Mouse (Mus musculus) neural tube, embryonic 12.5 days (tissue): ENCODE data around the gene Sod1. TPM values are rescaled to one million over a fixed set of nuclear protein-coding genes. Genes with fewer than 3 reads are reported as not detected.

Source experiments
- ATAC-seq: fragments of 200-750 bp; cut with Nextera tagmentation; 2 replicates; pipeline ENCODE4 v1.8.0; 2017; ENCODE audit warnings: low read depth, mild to moderate bottlenecking, moderate TSS enrichment, moderate library complexity; ENCODE audit not compliant: low FRiP score
- H3K27ac ChIP-seq: fragments of 300-500 bp; sonication (generic); 2 replicates; pipeline ENCODE4 v1.5.1; 2016
- H3K27me3 ChIP-seq: fragments of 300-500 bp; sonication (generic); replicated peaks from 2 replicates; pipeline ENCODE4 v1.6.1; 2016; ENCODE audit warnings: mild to moderate bottlenecking
- H3K36me3 ChIP-seq: fragments of 300-500 bp; sonication (generic); 2 replicates; pipeline ENCODE4 v1.6.1; 2016; ENCODE audit warnings: mild to moderate bottlenecking
- H3K4me1 ChIP-seq: fragments of 300-500 bp; sonication (generic); 2 replicates; pipeline ENCODE4 v1.6.1; 2016
- H3K4me2 ChIP-seq: fragments of 300-500 bp; sonication (generic); replicated peaks from 2 replicates; pipeline ENCODE4 v1.6.1; 2016; ENCODE audit warnings: mild to moderate bottlenecking
- H3K4me3 ChIP-seq: fragments of 300-500 bp; sonication (generic); 2 replicates; pipeline ENCODE4 v1.5.1; 2016
- H3K9ac ChIP-seq: fragments of 300-500 bp; sonication (generic); 2 replicates; pipeline ENCODE4 v1.6.1; 2016; ENCODE audit warnings: mild to moderate bottlenecking
- H3K9me3 ChIP-seq: fragments of 300-500 bp; sonication (generic); 2 replicates; pipeline ENCODE4 v1.6.1; 2016; ENCODE audit warnings: mild to moderate bottlenecking
- WGBS: fragments of 180-500 bp; shearing (Covaris S2); methylation state at CpG from one replicate; pipeline ENCODE4 v1.1.7; 2016; 5-methylcytosine and 5-hydroxymethylcytosine counted together
- polyA plus RNA-seq: library from polyadenylated mRNA; unstranded; fragments of >200 nt; fragmentation: Nextera tagmentation; extraction: Ambion mirVana; gene quantifications from 2 replicates; pipeline ENCODE4 v1.2.1, GENCODE M21; 2016

Gene Sod1
- polyA plus RNA-seq, 1 experiment from 2014 or later, result 755 TPM

- no peak overlapping the region for H3K27ac ChIP-seq
- no peaks in the 10 kb centered on the region for H3K9me3 ChIP-seq
These were observed 26.8 kb upstream of the Sod1 start for GRCm38 (mm10) chr16:90193719-90194118.

GRCm38 (mm10) chr16:90196688-90197240 lies 23.8 kb upstream of the Sod1 start:
- peak overlapping the region; percentile 57 for H3K4me2 ChIP-seq
- no peaks in the 10 kb centered on the region for H3K27me3 ChIP-seq
- no peak overlapping the region for H3K4me3 ChIP-seq
- H3K27ac ChIP-seq, result no peak overlapping the region
- 87% methylated on average over 7 of the region's 7 CpGs for WGBS
- H3K36me3 ChIP-seq, result no peaks in the 10 kb centered on the region
- H3K4me1 ChIP-seq, result 0 out of 2 replicates have a peak, but pooled peaks cover 3% of the 10 kb centered on the region
- no peak overlapping the region for H3K9ac ChIP-seq
- ATAC-seq, result no peak
- no peaks in the 10 kb centered on the region for H3K9me3 ChIP-seq

More at GRCm38 (mm10) chr16:90193719-90194118, 26.8 kb upstream of the Sod1 start:
- Histone ChIP-seq H3K9ac (no peak overlapping the region), H3K4me1 (0 out of 2 replicates have a peak, but pooled peaks cover 3% of the 10 kb centered on the region), H3K27me3 (no peaks in the 10 kb centered on the region), H3K36me3 (no peaks in the 10 kb centered on the region), H3K4me2 (no peak overlapping the region), H3K4me3 (no peak overlapping the region)
- no peak for ATAC-seq

- peak; percentile 93 for ATAC-seq
- H3K27ac ChIP-seq, result no peak overlapping the region
- WGBS, result 4% methylated on average over 22 of the region's 22 CpGs
- no peaks in the 10 kb centered on the region for H3K36me3 ChIP-seq
- peak overlapping the region; percentile 57 for H3K4me2 ChIP-seq
- H3K4me3 ChIP-seq, result peak overlapping the region; percentile 38
- H3K4me1 ChIP-seq, result 0 out of 2 replicates have a peak, but pooled peaks cover 3% of the 10 kb centered on the region
- no peaks in the 10 kb centered on the region for H3K9me3 ChIP-seq
- no peaks in the 10 kb centered on the region for H3K27me3 ChIP-seq
- H3K9ac ChIP-seq, result peak overlapping the region; percentile 52
These were observed 23.1 kb upstream of the Sod1 start for GRCm38 (mm10) chr16:90197337-90197973.

- Histone ChIP-seq H3K4me2 (no peak overlapping the region), H3K4me3 (no peak overlapping the region), H3K27me3 (no peaks in the 10 kb centered on the region), H3K9me3 (no peaks in the 10 kb centered on the region), H3K27ac (no peak overlapping the region), H3K36me3 (no peaks in the 10 kb centered on the region), H3K9ac (no peak overlapping the region), H3K4me1 (0 out of 2 replicates have a peak, but pooled peaks cover 3% of the 10 kb centered on the region)
- ATAC-seq, result no peak
- WGBS, result 93% methylated on average over 6 of the region's 6 CpGs
These were observed 21.9 kb upstream of the Sod1 start for GRCm38 (mm10) chr16:90198626-90199025.

GRCm38 (mm10) chr16:90199174-90199573 lies 21.4 kb upstream of the Sod1 start:
- Histone ChIP-seq H3K27ac (no peak overlapping the region), H3K9me3 (no peaks in the 10 kb centered on the region), H3K9ac (no peak overlapping the region), H3K4me1 (0 out of 2 replicates have a peak, but pooled peaks cover 3% of the 10 kb centered on the region), H3K4me2 (no peak overlapping the region), H3K36me3 (no peaks in the 10 kb centered on the region), H3K4me3 (no peak overlapping the region), H3K27me3 (no peaks in the 10 kb centered on the region)
- no peak for ATAC-seq
- 90% methylated on average over 10 of the region's 10 CpGs for WGBS

- no peak overlapping the region for H3K4me2 ChIP-seq
- ATAC-seq, result no peak
- 77% methylated on average over 19 of the region's 19 CpGs for WGBS
- H3K27me3 ChIP-seq, result no peaks in the 10 kb centered on the region
- no peaks in the 10 kb centered on the region for H3K9me3 ChIP-seq
- no peak overlapping the region for H3K4me3 ChIP-seq
- H3K4me1 ChIP-seq, result 0 out of 2 replicates have a peak, but pooled peaks cover 3% of the 10 kb centered on the region
- H3K9ac ChIP-seq, result no peak overlapping the region
- H3K36me3 ChIP-seq, result no peaks in the 10 kb centered on the region
- no peak overlapping the region for H3K27ac ChIP-seq
These were observed 18.4 kb upstream of the Sod1 start for GRCm38 (mm10) chr16:90202140-90202539.

GRCm38 (mm10) chr16:90203226-90203962 lies 17.2 kb upstream of the Sod1 start:
- Histone ChIP-seq H3K9me3 (no peaks in the 10 kb centered on the region), H3K27me3 (no peaks in the 10 kb centered on the region), H3K36me3 (no peaks in the 10 kb centered on the region), H3K9ac (no peak overlapping the region), H3K4me3 (no peak overlapping the region), H3K27ac (no peak overlapping the region), H3K4me1 (no peaks in the 10 kb centered on the region), H3K4me2 (no peak overlapping the region)
- WGBS, result 87% methylated on average over 6 of the region's 6 CpGs
- no peak for ATAC-seq

GRCm38 (mm10) chr16:90204868-90205267 lies 15.7 kb upstream of the Sod1 start:
- Histone ChIP-seq H3K9me3 (no peaks in the 10 kb centered on the region), H3K4me2 (no peak overlapping the region), H3K4me3 (no peak overlapping the region), H3K36me3 (no peaks in the 10 kb centered on the region), H3K27me3 (no peaks in the 10 kb centered on the region), H3K4me1 (no peaks in the 10 kb centered on the region), H3K9ac (no peak overlapping the region), H3K27ac (no peak overlapping the region)
- no peak for ATAC-seq
- 96% methylated on average over 2 of the region's 2 CpGs for WGBS

GRCm38 (mm10) chr16:90208996-90209395 lies 11.6 kb upstream of the Sod1 start:
- H3K9ac ChIP-seq, result no peak overlapping the region
- no peak overlapping the region for H3K4me3 ChIP-seq
- WGBS, result 78% methylated on average over 3 of the region's 3 CpGs
- H3K9me3 ChIP-seq, result no peaks in the 10 kb centered on the region
- no peaks in the 10 kb centered on the region for H3K27me3 ChIP-seq
- H3K4me1 ChIP-seq, result no peaks in the 10 kb centered on the region
- no peak for ATAC-seq
- H3K27ac ChIP-seq, result no peak overlapping the region
- H3K4me2 ChIP-seq, result no peak overlapping the region
- H3K36me3 ChIP-seq, result no peaks in the 10 kb centered on the region

- H3K4me3 ChIP-seq, result no peak overlapping the region
- no peak overlapping the region for H3K4me2 ChIP-seq
- no peaks in the 10 kb centered on the region for H3K36me3 ChIP-seq
- ATAC-seq, result no peak
- H3K27me3 ChIP-seq, result no peaks in the 10 kb centered on the region
- H3K27ac ChIP-seq, result no peak overlapping the region
- no peaks in the 10 kb centered on the region for H3K9me3 ChIP-seq
- no peaks in the 10 kb centered on the region for H3K4me1 ChIP-seq
- 88% methylated on average over 10 of the region's 10 CpGs for WGBS
- no peak overlapping the region for H3K9ac ChIP-seq
These were observed 9.8 kb upstream of the Sod1 start for GRCm38 (mm10) chr16:90210717-90211116.

- Histone ChIP-seq H3K27ac (no peak overlapping the region), H3K4me2 (no peak overlapping the region), H3K36me3 (no peaks in the 10 kb centered on the region), H3K9ac (no peak overlapping the region), H3K4me3 (no peak overlapping the region), H3K27me3 (no peaks in the 10 kb centered on the region), H3K4me1 (no peaks in the 10 kb centered on the region), H3K9me3 (no peaks in the 10 kb centered on the region)
- ATAC-seq, result no peak
- WGBS, result 89% methylated on average over 8 of the region's 8 CpGs
These were observed 8.8 kb upstream of the Sod1 start for GRCm38 (mm10) chr16:90211767-90212166.

GRCm38 (mm10) chr16:90213477-90214339 lies 6.8 kb upstream of the Sod1 start:
- H3K36me3 ChIP-seq, result no peaks in the 10 kb centered on the region
- ATAC-seq, result no peak
- H3K4me3 ChIP-seq, result no peak overlapping the region
- H3K27me3 ChIP-seq, result no peaks in the 10 kb centered on the region
- no peaks in the 10 kb centered on the region for H3K4me1 ChIP-seq
- no peak overlapping the region for H3K4me2 ChIP-seq
- no peaks in the 10 kb centered on the region for H3K9me3 ChIP-seq
- WGBS, result 78% methylated on average over 12 of the region's 12 CpGs
- H3K9ac ChIP-seq, result no peak overlapping the region
- H3K27ac ChIP-seq, result no peak overlapping the region
